Mouse (Mus musculus) E14TG2a.4 (cell line): ENCODE results near the gene Uba2.

Experiments
- CTCF ChIP-seq: conservative IDR thresholded peaks from 2 replicates; pipeline ENCODE4 v1.5.1; 2014; ENCODE audit warnings: low read length
- POU5F1 ChIP-seq: IDR thresholded peaks from 2 replicates; pipeline ENCODE4 v1.6.1; 2014; ENCODE audit warnings: low read length, borderline replicate concordance

DNA sequence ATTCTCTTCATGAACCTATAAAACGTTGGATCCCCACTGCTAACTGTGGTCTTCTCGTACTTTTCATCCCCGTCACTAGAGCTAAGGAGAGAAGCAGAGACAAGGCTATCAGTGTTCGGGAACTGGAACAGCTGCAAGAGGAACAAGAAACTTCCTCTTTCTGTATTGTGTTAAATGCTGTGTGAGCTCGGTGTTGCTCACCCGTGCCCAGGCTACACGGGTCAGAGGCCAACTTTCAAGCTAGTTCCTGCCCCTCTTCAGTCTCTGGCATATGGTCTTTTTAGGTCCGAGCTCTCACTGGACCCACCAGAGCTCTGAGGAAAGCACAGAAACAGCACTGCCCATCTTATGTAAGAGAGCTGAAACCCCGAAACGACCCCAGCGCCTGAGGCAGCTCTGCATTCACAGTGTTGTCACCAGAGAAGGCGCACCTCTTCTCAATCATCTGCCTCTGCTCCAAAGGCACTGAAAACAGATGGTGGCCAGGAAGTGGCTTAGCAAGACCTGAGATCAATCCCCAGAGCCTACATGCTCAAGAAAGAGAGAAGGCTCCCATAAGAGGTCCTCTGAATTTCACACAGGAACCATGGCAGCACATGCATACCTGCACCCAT lies 20.1 kb upstream of the Uba2 start:
- TF ChIP-seq CTCF (no peak), POU5F1 (no peak)
